Mouse (Mus musculus): ENCODE results near the gene Opn3. TPM values are rescaled to one million over a fixed set of nuclear protein-coding genes. Genes with fewer than 3 reads are reported as not detected.

Gene Opn3
- polyA plus RNA-seq, 1 experiment, result 14.7 TPM

DNA sequence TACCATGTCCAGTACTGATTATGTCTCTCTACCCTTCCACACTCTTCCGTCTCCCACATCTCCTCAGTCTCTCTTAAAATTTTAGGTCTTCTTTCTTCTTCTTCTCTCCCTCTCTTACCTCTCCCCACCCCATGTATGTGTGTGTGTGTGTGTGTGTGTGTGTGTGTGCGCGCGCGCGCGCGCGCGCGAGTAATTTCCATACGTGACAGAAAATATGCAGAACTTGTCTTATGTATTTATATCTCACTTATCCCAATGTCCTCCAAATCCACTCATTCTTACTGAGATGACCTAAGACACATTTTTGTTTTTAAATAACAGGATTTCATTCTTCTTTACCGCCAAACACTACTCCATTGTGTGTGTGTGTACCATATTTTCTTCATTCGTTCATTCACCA lies 60.1 kb downstream of the Opn3 start:
- H3K27me3 ChIP-seq (ENCODE audit: control insufficient read depth, insufficient read depth, low read length), result no peaks in the 10 kb centered on the region
- no peaks in the 10 kb centered on the region for H3K4me1 ChIP-seq (ENCODE audit: control insufficient read depth, insufficient read depth, low read length)
- no peak overlapping the region for H3K27ac ChIP-seq (ENCODE audit: control insufficient read depth, insufficient read depth, low read depth, low read length)
- H3K4me3 ChIP-seq (ENCODE audit: control insufficient read depth, low read depth, low read length), result no peak overlapping the region
- H3K36me3 ChIP-seq (ENCODE audit: control insufficient read depth, insufficient read depth, low read length), result no peaks in the 10 kb centered on the region
- TF ChIP-seq POLR2A (IDR thresholded peaks at IDR 0.05; ENCODE audit: control insufficient read depth, low read depth, low read length) (no peak), CTCF (IDR thresholded peaks at IDR 0.05; ENCODE audit: control insufficient read depth, insufficient read depth, insufficient replicate concordance, low read depth, low read length) (no peak)

GRCm38 (mm10) chr1:175631721-175632221 lies 60.8 kb downstream of the Opn3 start:
- TF ChIP-seq CTCF (IDR thresholded peaks at IDR 0.05; ENCODE audit: control insufficient read depth, insufficient read depth, insufficient replicate concordance, low read depth, low read length) (no peak), POLR2A (IDR thresholded peaks at IDR 0.05; ENCODE audit: control insufficient read depth, low read depth, low read length) (no peak)
- H3K36me3 ChIP-seq (ENCODE audit: control insufficient read depth, insufficient read depth, low read length), result no peaks in the 10 kb centered on the region
- H3K4me3 ChIP-seq (ENCODE audit: control insufficient read depth, low read depth, low read length), result no peak overlapping the region
- no peaks in the 10 kb centered on the region for H3K4me1 ChIP-seq (ENCODE audit: control insufficient read depth, insufficient read depth, low read length)
- H3K27me3 ChIP-seq (ENCODE audit: control insufficient read depth, insufficient read depth, low read length), result no peaks in the 10 kb centered on the region
- H3K27ac ChIP-seq (ENCODE audit: control insufficient read depth, insufficient read depth, low read depth, low read length), result no peak overlapping the region

- no peaks in the 10 kb centered on the region for H3K4me1 ChIP-seq (ENCODE audit: control insufficient read depth, insufficient read depth, low read length)
- H3K4me3 ChIP-seq (ENCODE audit: control insufficient read depth, low read depth, low read length), result no peak overlapping the region
- TF ChIP-seq CTCF (IDR thresholded peaks at IDR 0.05; ENCODE audit: control insufficient read depth, insufficient read depth, insufficient replicate concordance, low read depth, low read length) (no peak), POLR2A (IDR thresholded peaks at IDR 0.05; ENCODE audit: control insufficient read depth, low read depth, low read length) (no peak)
- H3K27ac ChIP-seq (ENCODE audit: control insufficient read depth, insufficient read depth, low read depth, low read length), result no peak overlapping the region
- H3K27me3 ChIP-seq (ENCODE audit: control insufficient read depth, insufficient read depth, low read length), result no peaks in the 10 kb centered on the region
- no peaks in the 10 kb centered on the region for H3K36me3 ChIP-seq (ENCODE audit: control insufficient read depth, insufficient read depth, low read length)
These were observed 61.5 kb downstream of the Opn3 start for GRCm38 (mm10) chr1:175631080-175631479.

GRCm38 (mm10) chr1:175630345-175630744 lies 62.2 kb downstream of the Opn3 start:
- no peaks in the 10 kb centered on the region for H3K36me3 ChIP-seq (ENCODE audit: control insufficient read depth, insufficient read depth, low read length)
- H3K27me3 ChIP-seq (ENCODE audit: control insufficient read depth, insufficient read depth, low read length), result no peaks in the 10 kb centered on the region
- H3K27ac ChIP-seq (ENCODE audit: control insufficient read depth, insufficient read depth, low read depth, low read length), result no peak overlapping the region
- H3K4me1 ChIP-seq (ENCODE audit: control insufficient read depth, insufficient read depth, low read length), result no peaks in the 10 kb centered on the region
- H3K4me3 ChIP-seq (ENCODE audit: control insufficient read depth, low read depth, low read length), result no peak overlapping the region
- TF ChIP-seq CTCF (IDR thresholded peaks at IDR 0.05; ENCODE audit: control insufficient read depth, insufficient read depth, insufficient replicate concordance, low read depth, low read length) (no peak), POLR2A (IDR thresholded peaks at IDR 0.05; ENCODE audit: control insufficient read depth, low read depth, low read length) (no peak)

DNA sequence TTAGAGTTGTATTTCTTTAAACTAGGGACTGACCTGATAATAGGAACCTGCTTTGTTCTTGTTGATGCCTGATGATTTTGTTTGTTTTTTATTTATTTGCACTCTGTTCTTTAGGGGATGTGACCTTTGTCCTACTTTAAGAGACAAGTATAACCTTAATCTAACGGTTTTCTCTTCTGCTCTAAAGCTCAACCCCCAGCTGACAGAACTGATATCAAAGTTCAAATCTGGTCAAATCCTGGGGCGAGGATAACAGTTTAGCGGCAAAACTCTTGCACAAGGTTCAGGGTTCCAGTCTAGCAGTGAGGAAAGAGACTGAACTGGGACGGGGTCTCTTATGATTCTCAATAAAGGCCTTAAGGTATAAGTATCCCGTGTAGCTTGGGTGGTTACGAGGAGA lies 63.3 kb downstream of the Opn3 start:
- no peaks in the 10 kb centered on the region for H3K27me3 ChIP-seq (ENCODE audit: control insufficient read depth, insufficient read depth, low read length)
- no peak overlapping the region for H3K4me3 ChIP-seq (ENCODE audit: control insufficient read depth, low read depth, low read length)
- H3K4me1 ChIP-seq (ENCODE audit: control insufficient read depth, insufficient read depth, low read length), result no peaks in the 10 kb centered on the region
- H3K36me3 ChIP-seq (ENCODE audit: control insufficient read depth, insufficient read depth, low read length), result no peaks in the 10 kb centered on the region
- H3K27ac ChIP-seq (ENCODE audit: control insufficient read depth, insufficient read depth, low read depth, low read length), result no peak overlapping the region
- TF ChIP-seq CTCF (IDR thresholded peaks at IDR 0.05; ENCODE audit: control insufficient read depth, insufficient read depth, insufficient replicate concordance, low read depth, low read length), result no peak
- TF ChIP-seq POLR2A (IDR thresholded peaks at IDR 0.05; ENCODE audit: control insufficient read depth, low read depth, low read length), result no peak

- TF ChIP-seq CTCF (IDR thresholded peaks at IDR 0.05; ENCODE audit: control insufficient read depth, insufficient read depth, insufficient replicate concordance, low read depth, low read length) (no peak), POLR2A (IDR thresholded peaks at IDR 0.05; ENCODE audit: control insufficient read depth, low read depth, low read length) (no peak)
- H3K27ac ChIP-seq (ENCODE audit: control insufficient read depth, insufficient read depth, low read depth, low read length), result peak overlapping the region; percentile 75
- H3K27me3 ChIP-seq (ENCODE audit: control insufficient read depth, insufficient read depth, low read length), result no peaks in the 10 kb centered on the region
- H3K4me1 ChIP-seq (ENCODE audit: control insufficient read depth, insufficient read depth, low read length), result no peaks in the 10 kb centered on the region
- no peaks in the 10 kb centered on the region for H3K36me3 ChIP-seq (ENCODE audit: control insufficient read depth, insufficient read depth, low read length)
- H3K4me3 ChIP-seq (ENCODE audit: control insufficient read depth, low read depth, low read length), result peak overlapping the region; percentile 77; the same call in 1 of the 2 replicates
These were observed 66.4 kb downstream of the Opn3 start for GRCm38 (mm10) chr1:175625990-175626692.

GRCm38 (mm10) chr1:175625257-175625879 lies 67.2 kb downstream of the Opn3 start, which contains the start of gene Fh1:
Gene Fh1 (minus strand): TSS chr1:175625635.
- H3K27me3 ChIP-seq (ENCODE audit: control insufficient read depth, insufficient read depth, low read length), result no peaks in the 10 kb centered on the region
- TF ChIP-seq POLR2A (IDR thresholded peaks at IDR 0.05; ENCODE audit: control insufficient read depth, low read depth, low read length), result peak; percentile 97
- no peak for TF ChIP-seq CTCF (IDR thresholded peaks at IDR 0.05; ENCODE audit: control insufficient read depth, insufficient read depth, insufficient replicate concordance, low read depth, low read length)
- H3K4me1 ChIP-seq (ENCODE audit: control insufficient read depth, insufficient read depth, low read length), result no peaks in the 10 kb centered on the region
- H3K4me3 ChIP-seq (ENCODE audit: control insufficient read depth, low read depth, low read length), result peak within 1 kb of the TSS; percentile 77
- no peaks in the 10 kb centered on the region for H3K36me3 ChIP-seq (ENCODE audit: control insufficient read depth, insufficient read depth, low read length)
- peak within 1 kb of the TSS; percentile 75 for H3K27ac ChIP-seq (ENCODE audit: control insufficient read depth, insufficient read depth, low read depth, low read length)

All from testis, adult 2 months (tissue).